ENCODE assay signal across 13 mouse cellular contexts in the genomic region with DNA sequence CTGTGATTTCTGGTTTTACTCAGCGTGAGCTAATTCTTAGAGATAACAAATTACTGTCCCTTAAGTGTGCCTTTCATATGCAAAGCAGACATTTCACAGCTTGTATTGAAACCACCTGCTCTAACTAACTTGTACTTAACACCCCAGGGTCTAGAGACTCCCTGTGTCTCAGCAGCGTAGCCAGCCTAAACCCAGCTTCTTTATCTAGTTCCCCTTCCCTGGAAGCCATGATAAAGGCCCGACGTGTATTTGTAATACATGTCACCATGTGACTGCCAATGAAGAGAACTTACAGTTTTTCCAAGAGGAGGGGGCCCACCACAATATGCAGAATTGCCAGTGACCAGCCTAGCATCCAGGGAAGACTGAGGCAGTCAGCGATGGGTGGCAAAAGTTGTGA.
"Had no signal": no experiment of that assay in that cellular context is flagged by ENCODE, and none has a peak within 500 bp of the region (broad histone marks: within the 10 kb centered on the region; RNA-seq: fewer than 3 reads in every experiment).

No protein-coding gene starts in this region.

- H3K9ac ChIP-seq: limb, embryonic 12.5 days; liver, embryonic 13.5 days; liver, postnatal 0 days; midbrain, embryonic 13.5 days; neural tube, embryonic 12.5 days; stomach, embryonic 15.5 days had no signal

- H3K27ac ChIP-seq: limb, embryonic 12.5 days; liver, embryonic 13.5 days; midbrain, embryonic 13.5 days; neural tube, embryonic 12.5 days; stomach, embryonic 15.5 days had no signal

- H3K9me3 ChIP-seq: limb, embryonic 12.5 days; liver, embryonic 13.5 days; midbrain, embryonic 13.5 days; neural tube, embryonic 12.5 days; stomach, embryonic 15.5 days had no signal

- H3K4me3 ChIP-seq: limb, embryonic 12.5 days; liver, embryonic 13.5 days; midbrain, embryonic 13.5 days; neural tube, embryonic 12.5 days; stomach, embryonic 15.5 days had no signal

- ATAC-seq: liver, postnatal 0 days; midbrain, embryonic 13.5 days had no signal

- H3K4me2 ChIP-seq: limb, embryonic 12.5 days; liver, embryonic 13.5 days; midbrain, embryonic 13.5 days; neural tube, embryonic 12.5 days; stomach, embryonic 15.5 days had no signal

- H3K4me1 ChIP-seq: limb, embryonic 12.5 days; neural tube, embryonic 12.5 days; stomach, embryonic 15.5 days had no signal

- H3K27me3 ChIP-seq: limb, embryonic 12.5 days; liver, embryonic 13.5 days; midbrain, embryonic 13.5 days; neural tube, embryonic 12.5 days; stomach, embryonic 15.5 days had no signal

- DNase-seq: kidney, postnatal 25 days; layer of hippocampus, adult 9-11 months; liver; liver, embryonic 13.5 days; liver, postnatal 0 days; lung, postnatal 36 days; right cerebral cortex, postnatal 14 days; thymus, adult 2 months; thymus, postnatal 25 days had no signal
